Mouse (Mus musculus) gastrocnemius, adult 2 months (tissue): ENCODE data around the gene Acin1. TPM values are rescaled to one million over a fixed set of nuclear protein-coding genes. Genes with fewer than 3 reads are reported as not detected.

Source experiments
- DNase-seq: peaks from one replicate; pipeline ENCODE4 v3.0.0; 2022
- H3K27ac ChIP-seq: fragments of 200-600 bp; 2 replicates; pipeline ENCODE4 v1.8.1; 2022; ENCODE audit warnings: mild to moderate bottlenecking
- H3K4me3 ChIP-seq: fragments of 200-600 bp; 2 replicates; pipeline ENCODE4 v1.8.1; 2022; ENCODE audit warnings: mild to moderate bottlenecking, moderate library complexity
- CTCF ChIP-seq: fragments of 200-600 bp; IDR thresholded peaks from 2 replicates; pipeline ENCODE4 v1.8.1; 2022; ENCODE audit warnings: antibody characterized with exemption, mild to moderate bottlenecking, moderate library complexity
- intact Hi-C: fragments of 180-260 bp; cut with DNase I; formaldehyde crosslinking; loops from one replicate; pipeline ENCODE4 v1.15.1; 2025
- long read RNA-seq, 2 experiments: library from polyadenylated mRNA; stranded (forward); transcript quantifications; one replicate each; pipeline ENCODE4 v2.0.0; 2021
- total RNA-seq, 2 experiments: library from RNA; stranded (reverse); gene quantifications; 2 replicates each; pipeline ENCODE4 v1.2.3; 2021

Acin1 gene
- 10 to 100 TPM; 75.5 to 81.7 TPM for total RNA-seq
- long read RNA-seq, experiment 1, full-length matches to known transcripts, result 7 of 20 reads
- long read RNA-seq, experiment 1, partial matches to known transcripts, result 4 of 20 reads
- long read RNA-seq, experiment 1, other reads (novel, unspliced or antisense), result 9 of 20 reads
- long read RNA-seq, experiment 2, full-length matches to known transcripts, result 9 of 28 reads
- long read RNA-seq, experiment 2, partial matches to known transcripts, result 2 of 28 reads
- long read RNA-seq, experiment 2, other reads (novel, unspliced or antisense), result 17 of 28 reads

- Histone ChIP-seq H3K4me3 (peak within 1 kb of the TSS; percentile 70), H3K27ac (peak within 1 kb of the TSS; percentile 98)
- DNase-seq, result peak; percentile 100
- no peak for TF ChIP-seq CTCF
- intact Hi-C loops, result loop anchor here (5.0 kb wide), 1 partner anchor 34 kb away; no protein-coding TSS in a partner anchor
These were observed at the start of gene Acin1 for GRCm38 (mm10) chr14:54686522-54687143. Gene Acin1, minus strand, starts transcription at chr14:54686931.

- TF ChIP-seq CTCF, result no peak
- DNase-seq, result no peak
- intact Hi-C loops, result no loop called here
- Histone ChIP-seq H3K27ac (0 out of 2 replicates have a peak overlapping the region, but pooled peaks have one; percentile 8), H3K4me3 (no peak overlapping the region)
These were observed 48.5 kb upstream of the Acin1 start for GRCm38 (mm10) chr14:54735221-54735620.

- H3K27ac ChIP-seq, result peak overlapping the region; percentile 13
- DNase-seq, result no peak
- no peak overlapping the region for H3K4me3 ChIP-seq
- intact Hi-C loops, result no loop called here
- no peak for TF ChIP-seq CTCF
These were observed 47.3 kb upstream of the Acin1 start for GRCm38 (mm10) chr14:54734004-54734403.

- intact Hi-C loops, result no loop called here
- no peak for DNase-seq
- no peak for TF ChIP-seq CTCF
- H3K27ac ChIP-seq, result no peak overlapping the region
- H3K4me3 ChIP-seq, result no peak overlapping the region
These were observed 45.5 kb upstream of the Acin1 start for GRCm38 (mm10) chr14:54732206-54732605.

GRCm38 (mm10) chr14:54730305-54730704, 43.6 kb upstream of the Acin1 start:
- Histone ChIP-seq H3K27ac (no peak overlapping the region), H3K4me3 (no peak overlapping the region)
- no peak for TF ChIP-seq CTCF
- DNase-seq, result no peak
- intact Hi-C loops, result no loop called here

- Histone ChIP-seq H3K27ac (no peak overlapping the region), H3K4me3 (no peak overlapping the region)
- intact Hi-C loops, result no loop called here
- DNase-seq, result no peak
- TF ChIP-seq CTCF, result no peak
These were observed 42.3 kb upstream of the Acin1 start for GRCm38 (mm10) chr14:54728823-54729653.

- no peak for DNase-seq
- no peak overlapping the region for H3K27ac ChIP-seq
- H3K4me3 ChIP-seq, result no peak overlapping the region
- no peak for TF ChIP-seq CTCF
- intact Hi-C loops, result no loop called here
These were observed 40.8 kb upstream of the Acin1 start for GRCm38 (mm10) chr14:54727565-54727964.

GRCm38 (mm10) chr14:54724049-54724448, 37.3 kb upstream of the Acin1 start:
- TF ChIP-seq CTCF, result no peak
- no peak overlapping the region for H3K27ac ChIP-seq
- H3K4me3 ChIP-seq, result no peak overlapping the region
- no peak for DNase-seq
- intact Hi-C loops, result no loop called here

GRCm38 (mm10) chr14:54721711-54722110, 35.0 kb upstream of the Acin1 start:
- intact Hi-C loops, result loop anchor here (2.0 kb wide), 1 partner anchor 21 kb away; no protein-coding TSS in a partner anchor
- Histone ChIP-seq H3K27ac (peak overlapping the region; percentile 84), H3K4me3 (no peak overlapping the region)
- no peak for TF ChIP-seq CTCF
- no peak for DNase-seq

- peak; percentile 75 for DNase-seq
- TF ChIP-seq CTCF, result no peak
- intact Hi-C loops, result loop anchor here (2.0 kb wide), 1 partner anchor 22 kb away; no protein-coding TSS in a partner anchor
- peak overlapping the region; percentile 84 for H3K27ac ChIP-seq
- H3K4me3 ChIP-seq, result no peak overlapping the region
These were observed 34.1 kb upstream of the Acin1 start for GRCm38 (mm10) chr14:54720654-54721350.

- H3K4me3 ChIP-seq, result no peak overlapping the region
- TF ChIP-seq CTCF, result no peak
- no peak for DNase-seq
- intact Hi-C loops, result loop anchor here (2.0 kb wide), 1 partner anchor 23 kb away; no protein-coding TSS in a partner anchor
- peak overlapping the region; percentile 84; the same call in 1 of the 2 replicates for H3K27ac ChIP-seq
These were observed 33.3 kb upstream of the Acin1 start for GRCm38 (mm10) chr14:54720041-54720440.

- TF ChIP-seq CTCF, result no peak
- Histone ChIP-seq H3K27ac (no peak overlapping the region), H3K4me3 (no peak overlapping the region)
- intact Hi-C loops, result no loop called here
- no peak for DNase-seq
These were observed 28.7 kb upstream of the Acin1 start for GRCm38 (mm10) chr14:54715402-54715801.
